Mouse (Mus musculus): Measurements from ENCODE around the gene Gtdc1. TPM values are rescaled to one million over a fixed set of nuclear protein-coding genes. Genes with fewer than 3 reads are reported as not detected.

Gene Gtdc1
- polyA plus RNA-seq, 1 experiment = 42.4 TPM

GRCm38 (mm10) chr2:44969226-44969625 is 41.8 kb upstream of the Gtdc1 start:
- no peak overlapping the region for H3K4me3 ChIP-seq (ENCODE audit: low read depth, low read length)
- TF ChIP-seq CTCF (IDR thresholded peaks at IDR 0.05; ENCODE audit: low read depth, low read length) (no peak), POLR2A (IDR thresholded peaks at IDR 0.05; ENCODE audit: insufficient read depth, low read length) (no peak), EP300 (IDR thresholded peaks at IDR 0.05; ENCODE audit: insufficient read depth, low read depth, low read length) (no peak)
- no peaks in the 10 kb centered on the region for H3K4me1 ChIP-seq (ENCODE audit: control insufficient read depth, insufficient read depth, low read length)
- H3K9ac ChIP-seq (ENCODE audit: low read depth, poor library complexity, severe bottlenecking) = no peak overlapping the region
- no peaks in the 10 kb centered on the region; the same call in 1 of the 2 replicates for H3K27me3 ChIP-seq (ENCODE audit: control insufficient read depth, insufficient read depth, low read length, poor library complexity, severe bottlenecking)
- H3K9me3 ChIP-seq (replicated peaks; ENCODE audit: control insufficient read depth, insufficient read depth, low read length, poor library complexity, severe bottlenecking) = no peaks in the 10 kb centered on the region
- H3K36me3 ChIP-seq (ENCODE audit: control insufficient read depth, insufficient read depth, low read length, poor library complexity, severe bottlenecking) = no peaks in the 10 kb centered on the region
- H3K27ac ChIP-seq (ENCODE audit: insufficient read depth, low read length) = no peak overlapping the region

GRCm38 (mm10) chr2:44965834-44966555 is 38.5 kb upstream of the Gtdc1 start:
- Histone ChIP-seq H3K27me3 (ENCODE audit: control insufficient read depth, insufficient read depth, low read length, poor library complexity, severe bottlenecking) (no peaks in the 10 kb centered on the region), H3K36me3 (ENCODE audit: control insufficient read depth, insufficient read depth, low read length, poor library complexity, severe bottlenecking) (no peaks in the 10 kb centered on the region), H3K4me3 (ENCODE audit: low read depth, low read length) (no peak overlapping the region), H3K27ac (ENCODE audit: insufficient read depth, low read length) (no peak overlapping the region), H3K4me1 (ENCODE audit: control insufficient read depth, insufficient read depth, low read length) (no peaks in the 10 kb centered on the region), H3K9ac (ENCODE audit: low read depth, poor library complexity, severe bottlenecking) (no peak overlapping the region), H3K9me3 (replicated peaks; ENCODE audit: control insufficient read depth, insufficient read depth, low read length, poor library complexity, severe bottlenecking) (no peaks in the 10 kb centered on the region)
- TF ChIP-seq CTCF (IDR thresholded peaks at IDR 0.05; ENCODE audit: low read depth, low read length) (no peak), EP300 (IDR thresholded peaks at IDR 0.05; ENCODE audit: insufficient read depth, low read depth, low read length) (no peak), POLR2A (IDR thresholded peaks at IDR 0.05; ENCODE audit: insufficient read depth, low read length) (no peak)

GRCm38 (mm10) chr2:44962620-44963019 is 35.2 kb upstream of the Gtdc1 start:
- Histone ChIP-seq H3K4me1 (ENCODE audit: control insufficient read depth, insufficient read depth, low read length) (no peaks in the 10 kb centered on the region), H3K27ac (ENCODE audit: insufficient read depth, low read length) (no peak overlapping the region), H3K36me3 (ENCODE audit: control insufficient read depth, insufficient read depth, low read length, poor library complexity, severe bottlenecking) (no peaks in the 10 kb centered on the region), H3K9ac (ENCODE audit: low read depth, poor library complexity, severe bottlenecking) (no peak overlapping the region), H3K9me3 (replicated peaks; ENCODE audit: control insufficient read depth, insufficient read depth, low read length, poor library complexity, severe bottlenecking) (no peaks in the 10 kb centered on the region), H3K4me3 (ENCODE audit: low read depth, low read length) (no peak overlapping the region), H3K27me3 (ENCODE audit: control insufficient read depth, insufficient read depth, low read length, poor library complexity, severe bottlenecking) (no peaks in the 10 kb centered on the region; the same call in 1 of the 2 replicates)
- TF ChIP-seq EP300 (IDR thresholded peaks at IDR 0.05; ENCODE audit: insufficient read depth, low read depth, low read length) (no peak), POLR2A (IDR thresholded peaks at IDR 0.05; ENCODE audit: insufficient read depth, low read length) (no peak), CTCF (IDR thresholded peaks at IDR 0.05; ENCODE audit: low read depth, low read length) (no peak)

- no peak overlapping the region for H3K9ac ChIP-seq (ENCODE audit: low read depth, poor library complexity, severe bottlenecking)
- no peak overlapping the region for H3K4me3 ChIP-seq (ENCODE audit: low read depth, low read length)
- no peaks in the 10 kb centered on the region for H3K36me3 ChIP-seq (ENCODE audit: control insufficient read depth, insufficient read depth, low read length, poor library complexity, severe bottlenecking)
- TF ChIP-seq EP300 (IDR thresholded peaks at IDR 0.05; ENCODE audit: insufficient read depth, low read depth, low read length) (no peak), POLR2A (IDR thresholded peaks at IDR 0.05; ENCODE audit: insufficient read depth, low read length) (no peak), CTCF (IDR thresholded peaks at IDR 0.05; ENCODE audit: low read depth, low read length) (no peak)
- H3K9me3 ChIP-seq (replicated peaks; ENCODE audit: control insufficient read depth, insufficient read depth, low read length, poor library complexity, severe bottlenecking) = no peaks in the 10 kb centered on the region
- no peaks in the 10 kb centered on the region; the same call in 1 of the 2 replicates for H3K27me3 ChIP-seq (ENCODE audit: control insufficient read depth, insufficient read depth, low read length, poor library complexity, severe bottlenecking)
- H3K27ac ChIP-seq (ENCODE audit: insufficient read depth, low read length) = no peak overlapping the region
- H3K4me1 ChIP-seq (ENCODE audit: control insufficient read depth, insufficient read depth, low read length) = no peaks in the 10 kb centered on the region
Observed at GRCm38 (mm10) chr2:44961192-44961591, 33.7 kb upstream of the Gtdc1 start.

- no peak overlapping the region for H3K27ac ChIP-seq (ENCODE audit: insufficient read depth, low read length)
- no peaks in the 10 kb centered on the region for H3K36me3 ChIP-seq (ENCODE audit: control insufficient read depth, insufficient read depth, low read length, poor library complexity, severe bottlenecking)
- no peak overlapping the region for H3K9ac ChIP-seq (ENCODE audit: low read depth, poor library complexity, severe bottlenecking)
- H3K4me3 ChIP-seq (ENCODE audit: low read depth, low read length) = no peak overlapping the region
- TF ChIP-seq EP300 (IDR thresholded peaks at IDR 0.05; ENCODE audit: insufficient read depth, low read depth, low read length) (no peak), CTCF (IDR thresholded peaks at IDR 0.05; ENCODE audit: low read depth, low read length) (no peak), POLR2A (IDR thresholded peaks at IDR 0.05; ENCODE audit: insufficient read depth, low read length) (no peak)
- H3K27me3 ChIP-seq (ENCODE audit: control insufficient read depth, insufficient read depth, low read length, poor library complexity, severe bottlenecking) = no peaks in the 10 kb centered on the region; the same call in 1 of the 2 replicates
- no peaks in the 10 kb centered on the region for H3K9me3 ChIP-seq (replicated peaks; ENCODE audit: control insufficient read depth, insufficient read depth, low read length, poor library complexity, severe bottlenecking)
- no peaks in the 10 kb centered on the region for H3K4me1 ChIP-seq (ENCODE audit: control insufficient read depth, insufficient read depth, low read length)
Observed at GRCm38 (mm10) chr2:44960561-44960960, 33.1 kb upstream of the Gtdc1 start.

GRCm38 (mm10) chr2:44957329-44957797 is 29.9 kb upstream of the Gtdc1 start:
- no peaks in the 10 kb centered on the region; the same call in 1 of the 2 replicates for H3K27me3 ChIP-seq (ENCODE audit: control insufficient read depth, insufficient read depth, low read length, poor library complexity, severe bottlenecking)
- H3K9ac ChIP-seq (ENCODE audit: low read depth, poor library complexity, severe bottlenecking) = no peak overlapping the region
- no peak overlapping the region for H3K4me3 ChIP-seq (ENCODE audit: low read depth, low read length)
- TF ChIP-seq CTCF (IDR thresholded peaks at IDR 0.05; ENCODE audit: low read depth, low read length) = no peak
- no peak for TF ChIP-seq EP300 (IDR thresholded peaks at IDR 0.05; ENCODE audit: insufficient read depth, low read depth, low read length)
- no peak for TF ChIP-seq POLR2A (IDR thresholded peaks at IDR 0.05; ENCODE audit: insufficient read depth, low read length)
- no peaks in the 10 kb centered on the region for H3K4me1 ChIP-seq (ENCODE audit: control insufficient read depth, insufficient read depth, low read length)
- no peaks in the 10 kb centered on the region for H3K36me3 ChIP-seq (ENCODE audit: control insufficient read depth, insufficient read depth, low read length, poor library complexity, severe bottlenecking)
- H3K27ac ChIP-seq (ENCODE audit: insufficient read depth, low read length) = no peak overlapping the region
- H3K9me3 ChIP-seq (replicated peaks; ENCODE audit: control insufficient read depth, insufficient read depth, low read length, poor library complexity, severe bottlenecking) = no peaks in the 10 kb centered on the region

Measured in ES-Bruce4 (cell line).